Mouse (Mus musculus): ENCODE data around the gene Hist1h1b. TPM values are rescaled to one million over a fixed set of nuclear protein-coding genes. Genes with fewer than 3 reads are reported as not detected.

Gene Hist1h1b
- 8.9 and 15.5 TPM in 2 replicates for polyA plus RNA-seq (2012; rRNA removed)

GRCm38 (mm10) chr13:21779767-21780731 lies at the start of gene Hist1h1b:
Hist1h1b (minus strand) TSS chr13:21780625.

GRCm38 (mm10) chr13:21811539-21811938 lies 31.1 kb upstream of the Hist1h1b start, which contains the start of gene Hist1h4m:
Hist1h4m (plus strand) TSS chr13:21811746.

GRCm38 (mm10) chr13:21810073-21810472 lies 29.6 kb upstream of the Hist1h1b start, which contains the start of the genes Hist1h2bq and Hist1h2ao:
Hist1h2bq (minus strand) TSS chr13:21810197.
Hist1h2ao (plus strand) TSS chr13:21810465.

GRCm38 (mm10) chr13:21786899-21787629 lies 6.6 kb upstream of the Hist1h1b start, which contains the start of the genes Hist1h2an and Hist1h2bp:
Hist1h2an (minus strand) TSS chr13:21787218.
Hist1h2bp (plus strand) TSS chr13:21787461.

GRCm38 (mm10) chr13:21783255-21783617 lies 2.8 kb upstream of the Hist1h1b start, which contains the start of gene Hist1h3i:
Hist1h3i (minus strand) TSS chr13:21783370.

GRCm38 (mm10) chr13:21753524-21754285 lies 26.7 kb downstream of the Hist1h1b start, which contains the start of the genes Hist1h2ak and Hist1h2bn:
Hist1h2ak (minus strand) TSS chr13:21753827.
Hist1h2bn (plus strand) TSS chr13:21754123.

GRCm38 (mm10) chr13:21750159-21751017 lies 30.0 kb downstream of the Hist1h1b start, which contains the start of gene Hist1h4k:
Hist1h4k (minus strand) TSS chr13:21750505.

GRCm38 (mm10) chr13:21734906-21735767 lies 45.3 kb downstream of the Hist1h1b start, which contains the start of gene Hist1h4j:
Hist1h4j (plus strand) TSS chr13:21735064.

Other genes starting within 250 kb of the Hist1h1b start
- 6.1 and 13.8 TPM in 2 replicates for gene Zkscan8, start 249.5 kb downstream of the Hist1h1b start, polyA plus RNA-seq (2012; rRNA removed)
- gene Olfr1366, start 237.8 kb downstream of the Hist1h1b start, polyA plus RNA-seq (2012; rRNA removed): not detected in 2 replicates
- gene Olfr1535, start 220.7 kb downstream of the Hist1h1b start, polyA plus RNA-seq (2012; rRNA removed): not detected in 2 replicates
- not detected in 2 replicates for gene Olfr1364, start 198.9 kb downstream of the Hist1h1b start, polyA plus RNA-seq (2012; rRNA removed)
- gene Olfr1362, start 166.6 kb downstream of the Hist1h1b start, polyA plus RNA-seq (2012; rRNA removed): not detected in 2 replicates
- gene Olfr11, start 138.1 kb downstream of the Hist1h1b start, polyA plus RNA-seq (2012; rRNA removed): 0.01 TPM in 1 of 2 replicates, not detected in the other
- gene Olfr1361, start 117.2 kb downstream of the Hist1h1b start, polyA plus RNA-seq (2012; rRNA removed): not detected in 2 replicates
- not detected in 2 replicates for gene Olfr1360, start 103.2 kb downstream of the Hist1h1b start, polyA plus RNA-seq (2012; rRNA removed)
- not detected in 2 replicates for gene Olfr1359, start 82.5 kb downstream of the Hist1h1b start, polyA plus RNA-seq (2012; rRNA removed)
- 18.0 and 18.2 TPM in 2 replicates for gene Hist1h2bl, start 64.5 kb downstream of the Hist1h1b start, polyA plus RNA-seq (2012; rRNA removed)
- 15.1 and 39.4 TPM in 2 replicates for gene Hist1h2ai, start 64.2 kb downstream of the Hist1h1b start, polyA plus RNA-seq (2012; rRNA removed)
- gene Hist1h3h, start 63.0 kb downstream of the Hist1h1b start, polyA plus RNA-seq (2012; rRNA removed): 39.3 and 62.8 TPM in 2 replicates
- 9.2 and 22.6 TPM in 2 replicates for gene Hist1h2bm, start 58.6 kb downstream of the Hist1h1b start, polyA plus RNA-seq (2012; rRNA removed)
- 11.9 and 16.4 TPM in 2 replicates for gene Hist1h4j, start 45.6 kb downstream of the Hist1h1b start, polyA plus RNA-seq (2012; rRNA removed)
- 29.0 and 72.0 TPM in 2 replicates for gene Hist1h4k, start 30.1 kb downstream of the Hist1h1b start, polyA plus RNA-seq (2012; rRNA removed)
- 32.6 and 49.5 TPM in 2 replicates for gene Hist1h2ak, start 26.8 kb downstream of the Hist1h1b start, polyA plus RNA-seq (2012; rRNA removed)
- gene Hist1h2bn, start 26.5 kb downstream of the Hist1h1b start, polyA plus RNA-seq (2012; rRNA removed): 14.7 and 18.0 TPM in 2 replicates
- gene Hist1h3i, start 2.7 kb upstream of the Hist1h1b start, polyA plus RNA-seq (2012; rRNA removed): 45.2 and 84.3 TPM in 2 replicates
- 11.9 and 22.1 TPM in 2 replicates for gene Hist1h2an, start 6.6 kb upstream of the Hist1h1b start, polyA plus RNA-seq (2012; rRNA removed)
- 1.1 and 3.4 TPM in 2 replicates for gene Hist1h2bp, start 6.8 kb upstream of the Hist1h1b start, polyA plus RNA-seq (2012; rRNA removed)
- gene Hist1h2bq, start 29.6 kb upstream of the Hist1h1b start, polyA plus RNA-seq (2012; rRNA removed): 18.6 and 19.5 TPM in 2 replicates
- gene Hist1h2ao, start 29.8 kb upstream of the Hist1h1b start, polyA plus RNA-seq (2012; rRNA removed): 1.2 TPM in 1 of 2 replicates, not detected in the other
- 38.4 TPM in 1 of 2 replicates, not detected in the other for gene Hist1h4m, start 31.1 kb upstream of the Hist1h1b start, polyA plus RNA-seq (2012; rRNA removed)
- 25.3 and 35.4 TPM in 2 replicates for gene Hist1h4n, start 51.6 kb upstream of the Hist1h1b start, polyA plus RNA-seq (2012; rRNA removed)
- gene Hist1h2ap, start 52.9 kb upstream of the Hist1h1b start, polyA plus RNA-seq (2012; rRNA removed): 59.8 and 81.8 TPM in 2 replicates
- 8.4 and 17.0 TPM in 2 replicates for gene Hist1h2br, start 53.1 kb upstream of the Hist1h1b start, polyA plus RNA-seq (2012; rRNA removed)
- 13.1 and 19.9 TPM in 2 replicates for gene Zfp184, start 164.5 kb upstream of the Hist1h1b start, polyA plus RNA-seq (2012; rRNA removed)
- 0.04 TPM in 1 of 2 replicates, not detected in the other for gene Pom121l2, start 200.6 kb upstream of the Hist1h1b start, polyA plus RNA-seq (2012; rRNA removed)
- 0.24 and 0.47 TPM in 2 replicates for gene Prss16, start 229.1 kb upstream of the Hist1h1b start, polyA plus RNA-seq (2012; rRNA removed)

Data from central nervous system, embryonic 11.5 days (tissue).